Mouse (Mus musculus): Measurements from ENCODE around the gene Cant1. TPM values are rescaled to one million over a fixed set of nuclear protein-coding genes. Genes with fewer than 3 reads are reported as not detected.

Cant1 gene
- polyA plus RNA-seq, 2 experiments: 6.0 to 8.3 TPM

- Histone ChIP-seq H3K27ac (no peak overlapping the region), H3K36me3 (replicated peaks; ENCODE audit: control insufficient read depth, insufficient read depth, low read depth) (no peaks in the 10 kb centered on the region), H3K9ac (replicated peaks) (peak overlapping the region; percentile 98), H3K4me1 (replicated peaks; ENCODE audit: control insufficient read depth in 2 of 2, insufficient read depth in 2 of 2, low read length in 1 of 2) (peaks cover 6 to 15% of the 10 kb centered on the region in 2 experiments), H3K4me3 (ENCODE audit: insufficient read depth in 1 of 2, low read depth in 2 of 2, low read length in 2 of 2) (peak overlapping the region in 1 of 2 experiments; percentile 94; a peak in 1 of 4 replicates), H3K4me2 (ENCODE audit: low read depth) (peak overlapping the region; percentile 86), H3K27me3 (ENCODE audit: control insufficient read depth, insufficient read depth, low read length) (no peaks in the 10 kb centered on the region), H3K9me3 (ENCODE audit: control insufficient read depth, low read length) (no peaks in the 10 kb centered on the region)
- TF ChIP-seq EP300 (IDR thresholded peaks at IDR 0.05; ENCODE audit: low read depth) (no peak), CTCF (IDR thresholded peaks at IDR 0.05; ENCODE audit: low read depth) (no peak)
- WGBS (ENCODE audit: insufficient replicate concordance): 79% methylated on average over 9 of the region's 9 CpGs
- DNase-seq (ENCODE audit: low read depth in 3 of 3, low spot score in 3 of 3) (no peak), ATAC-seq (ENCODE audit: insufficient read depth) (no peak)
Measured at GRCm38 (mm10) chr11:118417496-118417895, 1.4 kb downstream of the Cant1 start.

GRCm38 (mm10) chr11:118416046-118416445 lies 2.8 kb downstream of the Cant1 start:
- Histone ChIP-seq H3K9ac (replicated peaks) (no peak overlapping the region), H3K4me2 (ENCODE audit: low read depth) (no peak overlapping the region)
- DNase-seq (ENCODE audit: low read depth in 3 of 3, low spot score in 3 of 3): no peak

GRCm38 (mm10) chr11:118415630-118416029 lies 3.3 kb downstream of the Cant1 start:
- H3K36me3 ChIP-seq (replicated peaks; ENCODE audit: control insufficient read depth, insufficient read depth, low read depth): 0 out of 2 replicates have a peak, but pooled peaks cover 2% of the 10 kb centered on the region

More at GRCm38 (mm10) chr11:118416046-118416445, 2.8 kb downstream of the Cant1 start:
- ATAC-seq (ENCODE audit: insufficient read depth): no peak
- no peaks in the 10 kb centered on the region for H3K9me3 ChIP-seq (ENCODE audit: control insufficient read depth, low read length)
- 77% methylated on average over 7 of the region's 7 CpGs for WGBS (ENCODE audit: insufficient replicate concordance)
- H3K4me1 ChIP-seq (replicated peaks; ENCODE audit: control insufficient read depth in 2 of 2, insufficient read depth in 2 of 2, low read length in 1 of 2): peaks cover 6 to 15% of the 10 kb centered on the region in 2 experiments
- H3K4me3 ChIP-seq (ENCODE audit: insufficient read depth in 1 of 2, low read depth in 2 of 2, low read length in 2 of 2): no peak overlapping the region
- H3K27me3 ChIP-seq (ENCODE audit: control insufficient read depth, insufficient read depth, low read length): no peaks in the 10 kb centered on the region
- TF ChIP-seq CTCF (IDR thresholded peaks at IDR 0.05; ENCODE audit: low read depth) (no peak), EP300 (IDR thresholded peaks at IDR 0.05; ENCODE audit: low read depth) (no peak)
- H3K36me3 ChIP-seq (replicated peaks; ENCODE audit: control insufficient read depth, insufficient read depth, low read depth): 0 out of 2 replicates have a peak, but pooled peaks cover under 1% of the 10 kb centered on the region
- no peak overlapping the region for H3K27ac ChIP-seq

GRCm38 (mm10) chr11:118414270-118414669 lies 4.6 kb downstream of the Cant1 start:
- Histone ChIP-seq H3K36me3 (replicated peaks; ENCODE audit: control insufficient read depth, insufficient read depth, low read depth) (0 out of 2 replicates have a peak, but pooled peaks cover 2% of the 10 kb centered on the region), H3K4me1 (replicated peaks; ENCODE audit: control insufficient read depth in 2 of 2, insufficient read depth in 2 of 2, low read length in 1 of 2) (peaks cover 6 to 9% of the 10 kb centered on the region in 2 experiments), H3K9ac (replicated peaks) (no peak overlapping the region), H3K27ac (no peak overlapping the region), H3K27me3 (ENCODE audit: control insufficient read depth, insufficient read depth, low read length) (no peaks in the 10 kb centered on the region), H3K4me3 (ENCODE audit: insufficient read depth in 1 of 2, low read depth in 2 of 2, low read length in 2 of 2) (no peak overlapping the region), H3K9me3 (ENCODE audit: control insufficient read depth, low read length) (no peaks in the 10 kb centered on the region), H3K4me2 (ENCODE audit: low read depth) (no peak overlapping the region)
- 74% methylated on average over 5 of the region's 5 CpGs for WGBS (ENCODE audit: insufficient replicate concordance)
- ATAC-seq (ENCODE audit: insufficient read depth) (no peak), DNase-seq (ENCODE audit: low read depth in 3 of 3, low spot score in 3 of 3) (no peak)
- TF ChIP-seq EP300 (IDR thresholded peaks at IDR 0.05; ENCODE audit: low read depth) (no peak), CTCF (IDR thresholded peaks at IDR 0.05; ENCODE audit: low read depth) (no peak)

More at GRCm38 (mm10) chr11:118415630-118416029, 3.3 kb downstream of the Cant1 start:
- WGBS (ENCODE audit: insufficient replicate concordance): 67% methylated on average over 6 of the region's 6 CpGs
- no peak for DNase-seq (ENCODE audit: low read depth in 3 of 3, low spot score in 3 of 3)
- TF ChIP-seq EP300 (IDR thresholded peaks at IDR 0.05; ENCODE audit: low read depth): no peak
- no peak for TF ChIP-seq CTCF (IDR thresholded peaks at IDR 0.05; ENCODE audit: low read depth)
- Histone ChIP-seq H3K4me1 (replicated peaks; ENCODE audit: control insufficient read depth in 2 of 2, insufficient read depth in 2 of 2, low read length in 1 of 2) (peaks cover 6 to 15% of the 10 kb centered on the region in 2 experiments), H3K27me3 (ENCODE audit: control insufficient read depth, insufficient read depth, low read length) (no peaks in the 10 kb centered on the region), H3K4me2 (ENCODE audit: low read depth) (no peak overlapping the region), H3K4me3 (ENCODE audit: insufficient read depth in 1 of 2, low read depth in 2 of 2, low read length in 2 of 2) (no peak overlapping the region), H3K9me3 (ENCODE audit: control insufficient read depth, low read length) (no peaks in the 10 kb centered on the region), H3K27ac (no peak overlapping the region), H3K9ac (replicated peaks) (no peak overlapping the region)
- ATAC-seq (ENCODE audit: insufficient read depth): no peak

GRCm38 (mm10) chr11:118413055-118413454 lies 5.8 kb downstream of the Cant1 start:
- TF ChIP-seq EP300 (IDR thresholded peaks at IDR 0.05; ENCODE audit: low read depth) (no peak), CTCF (IDR thresholded peaks at IDR 0.05; ENCODE audit: low read depth) (no peak)
- Histone ChIP-seq H3K4me1 (replicated peaks; ENCODE audit: control insufficient read depth in 2 of 2, insufficient read depth in 2 of 2, low read length in 1 of 2) (peaks cover 4% of the 10 kb centered on the region in 2 experiments), H3K9ac (replicated peaks) (no peak overlapping the region), H3K27ac (no peak overlapping the region), H3K27me3 (ENCODE audit: control insufficient read depth, insufficient read depth, low read length) (no peaks in the 10 kb centered on the region), H3K9me3 (ENCODE audit: control insufficient read depth, low read length) (no peaks in the 10 kb centered on the region), H3K4me2 (ENCODE audit: low read depth) (no peak overlapping the region), H3K36me3 (replicated peaks; ENCODE audit: control insufficient read depth, insufficient read depth, low read depth) (0 out of 2 replicates have a peak, but pooled peaks cover 2% of the 10 kb centered on the region), H3K4me3 (ENCODE audit: insufficient read depth in 1 of 2, low read depth in 2 of 2, low read length in 2 of 2) (no peak overlapping the region)
- DNase-seq (ENCODE audit: low read depth in 3 of 3, low spot score in 3 of 3): no peak
- 72% methylated on average over 4 of the region's 4 CpGs for WGBS (ENCODE audit: insufficient replicate concordance)
- no peak for ATAC-seq (ENCODE audit: insufficient read depth)

Data from liver, embryonic 14.5 days (tissue).